Mouse (Mus musculus): ENCODE results near the gene Gm11032.
"Not testable (repeated sequence)": the region's sequence is repeated elsewhere in the genome, so short reads cannot be mapped to it uniquely, and the experiment has no call there.

Gm11032 gene

DNA sequence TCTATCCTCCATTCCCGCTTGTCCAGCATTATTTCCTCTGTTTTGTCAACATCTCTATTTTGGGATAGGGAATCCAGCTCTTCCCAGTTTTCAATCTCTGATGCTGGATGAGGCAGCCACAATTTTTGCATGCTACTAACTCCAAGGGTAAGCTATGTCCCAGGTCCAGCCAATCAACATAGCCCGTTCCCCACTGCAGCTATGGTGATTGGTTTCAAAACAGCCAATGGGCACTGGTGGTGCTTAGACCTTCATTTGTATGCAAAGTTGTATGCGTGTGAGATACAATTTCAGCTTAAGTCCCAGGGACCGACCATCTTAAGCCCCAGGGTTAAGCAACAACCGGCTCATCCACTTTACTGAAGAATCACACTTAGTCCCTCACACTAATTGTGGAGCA, 3.1 kb downstream of the Gm11032 start:
- peak; percentile 86 for DNase-seq (ENCODE audit: low read depth, low spot score)

DNA sequence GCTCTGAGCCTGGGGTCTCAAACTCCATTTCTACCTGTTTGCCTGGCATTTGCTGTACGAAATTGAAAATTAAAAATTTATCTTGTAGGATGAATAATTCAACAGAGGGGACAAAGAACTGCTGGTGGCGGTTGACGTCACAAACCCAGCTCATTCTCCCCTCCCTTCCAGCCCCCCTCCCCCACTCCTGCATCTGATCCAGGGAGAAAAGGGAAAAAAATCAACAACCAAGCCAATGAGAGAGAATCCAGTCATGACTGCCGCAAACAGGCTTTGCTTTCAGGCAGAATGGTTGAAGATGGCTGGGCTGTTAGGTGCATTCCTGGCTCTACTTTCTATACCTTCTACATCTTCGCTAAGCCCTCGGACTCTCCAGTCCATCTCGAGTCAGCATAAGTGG, 6.1 kb downstream of the Gm11032 start:
- DNase-seq (ENCODE audit: low read depth, low spot score): no peak

DNA sequence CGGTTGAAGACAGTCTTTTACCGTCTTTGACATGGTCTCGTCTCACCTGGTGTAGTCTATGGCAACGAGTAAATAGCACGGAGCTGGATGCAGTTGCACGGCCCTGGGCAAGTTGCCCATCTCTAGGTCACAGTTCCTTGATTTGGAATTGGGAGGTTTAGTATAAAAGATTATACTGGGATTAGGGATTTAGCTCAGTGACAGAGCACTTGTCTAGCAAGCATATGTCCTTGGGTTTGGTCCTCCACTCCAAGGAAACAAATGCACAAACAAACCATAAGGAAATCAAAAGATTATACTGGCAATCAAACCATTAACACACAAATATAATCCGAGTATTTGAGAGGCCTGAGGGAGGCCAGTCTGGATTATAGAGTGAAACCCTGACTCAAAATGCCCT, 7.8 kb downstream of the Gm11032 start:
- no peak for DNase-seq (ENCODE audit: low read depth, low spot score)

DNA sequence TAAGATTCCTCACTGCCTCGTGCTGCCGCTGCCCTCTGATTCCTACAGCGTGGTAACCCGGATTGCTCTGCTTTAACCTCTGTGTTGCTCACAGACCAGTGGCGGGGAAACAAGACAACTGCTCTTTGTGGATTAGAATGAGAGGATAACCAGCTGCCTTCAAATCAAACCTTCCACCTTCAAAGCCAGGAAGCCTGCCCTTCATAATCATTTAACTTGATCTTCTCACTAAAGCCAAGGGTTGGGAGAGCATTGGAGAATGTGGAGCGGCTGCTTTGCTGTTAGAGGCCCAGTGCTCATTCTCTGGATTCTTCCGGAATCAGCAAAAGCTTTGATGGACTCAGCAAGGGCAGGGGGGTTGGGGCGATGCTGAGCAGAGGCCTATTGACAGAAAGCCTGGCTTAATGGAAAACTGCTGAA, 10.0 kb downstream of the Gm11032 start:
- DNase-seq (ENCODE audit: low read depth, low spot score): peak; percentile 33

DNA sequence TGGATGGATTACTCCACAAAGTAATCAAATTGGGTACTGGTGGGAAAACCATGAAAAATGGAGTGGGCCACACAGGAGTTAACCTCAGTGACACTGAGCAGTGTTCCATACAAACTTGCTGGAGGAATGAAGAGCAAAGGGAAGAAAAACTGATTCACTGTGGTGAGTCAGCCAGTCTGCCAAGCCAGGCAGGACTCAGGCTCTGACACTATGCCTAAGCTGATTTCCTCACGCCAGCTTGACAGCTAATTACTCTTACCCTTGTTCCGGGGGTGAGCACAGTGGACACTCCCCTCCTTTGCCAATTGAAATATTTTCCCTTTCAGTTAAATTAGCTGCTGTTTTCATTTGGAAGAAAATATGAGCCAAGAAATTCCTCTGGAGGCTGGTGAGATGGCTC, 13.6 kb downstream of the Gm11032 start:
- no peak for DNase-seq (ENCODE audit: low read depth, low spot score)

DNA sequence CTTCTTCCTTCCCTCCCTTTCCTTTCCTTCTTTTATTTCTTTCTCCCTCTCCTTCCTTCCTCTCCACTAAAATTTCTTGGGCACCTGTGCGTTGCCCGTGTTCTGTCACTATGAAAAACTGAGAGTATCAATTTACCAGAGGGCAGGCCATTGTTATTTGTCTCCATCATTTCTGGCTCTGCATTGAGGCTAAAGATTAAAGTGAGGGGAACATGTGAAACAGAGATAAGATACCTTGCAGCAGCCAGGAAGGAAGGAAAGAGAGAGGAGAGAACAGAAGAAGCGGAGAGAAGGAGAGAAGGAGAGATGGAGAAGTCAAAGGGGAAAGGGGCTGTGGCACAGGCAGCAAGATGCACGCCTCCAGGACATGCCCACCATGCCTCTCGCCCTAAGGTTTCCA, 14.5 kb downstream of the Gm11032 start:
- no peak for DNase-seq (ENCODE audit: low read depth, low spot score)

DNA sequence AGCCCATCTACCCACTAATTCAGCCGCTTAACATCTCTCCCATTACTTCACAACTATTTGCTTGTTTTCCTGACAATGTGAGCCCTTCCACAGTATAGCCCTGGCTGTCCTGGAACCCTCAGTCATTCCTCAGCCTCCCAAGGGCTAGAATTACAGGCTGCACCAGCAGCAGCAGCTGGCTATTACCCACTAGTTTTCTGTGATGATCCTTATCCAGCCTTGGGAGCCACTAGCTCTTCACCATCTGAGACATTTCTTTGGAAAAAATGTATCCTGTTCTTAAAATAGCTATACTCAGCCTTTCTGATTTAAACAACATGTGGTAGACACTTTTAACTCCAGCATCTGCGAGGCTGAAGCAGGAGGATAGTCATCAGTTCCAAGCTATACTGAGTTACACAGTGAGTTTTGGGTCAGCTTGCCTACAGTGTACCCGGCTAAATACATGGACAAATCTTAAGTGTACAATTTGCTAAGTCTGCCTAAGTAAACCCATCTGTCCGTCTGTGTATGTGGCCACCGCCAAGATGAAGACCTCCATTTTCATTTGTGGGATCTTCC, 17.0 kb downstream of the Gm11032 start:
- DNase-seq (ENCODE audit: low read depth, low spot score): no peak

DNA sequence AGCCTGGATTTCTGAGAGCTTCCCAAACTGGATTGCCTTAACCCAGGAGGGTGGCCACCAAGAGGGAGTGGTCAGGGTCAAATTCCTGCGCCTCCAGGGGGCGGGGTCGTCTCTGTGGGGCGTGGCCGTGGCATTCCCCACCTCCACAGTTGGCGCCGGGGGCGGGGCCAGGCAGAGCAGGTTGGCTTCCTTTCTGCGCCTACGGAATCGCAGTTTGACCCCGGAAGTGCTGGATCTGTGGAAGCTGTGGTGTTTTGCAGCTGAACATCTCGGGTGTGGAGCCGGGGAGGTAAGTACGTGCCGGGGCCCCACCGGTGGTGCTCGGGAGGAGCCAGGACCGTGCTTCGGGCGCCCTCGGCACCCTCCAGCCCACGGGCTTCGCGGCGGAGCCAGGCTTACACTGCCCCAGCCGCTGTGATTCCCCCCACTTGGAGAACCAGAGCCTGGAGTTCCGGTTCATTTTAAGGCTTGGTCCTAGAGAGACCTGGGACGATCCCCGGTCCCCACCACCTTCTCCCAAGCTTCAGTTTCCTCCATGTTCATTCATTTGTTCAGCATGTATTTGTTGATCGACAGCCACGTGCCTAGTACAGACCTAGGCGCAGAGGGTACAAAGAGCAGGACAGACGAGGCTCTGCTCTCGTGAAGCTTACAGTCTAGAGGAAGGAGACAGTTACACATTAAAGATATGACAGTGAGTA, 17.8 kb downstream of the Gm11032 start, which contains the start of gene Ascc2:
Gene Ascc2, plus strand, starts transcription at position 214 of the 701 bp plus-strand sequence.
- peak; percentile 96 for DNase-seq (ENCODE audit: low read depth, low spot score)

DNA sequence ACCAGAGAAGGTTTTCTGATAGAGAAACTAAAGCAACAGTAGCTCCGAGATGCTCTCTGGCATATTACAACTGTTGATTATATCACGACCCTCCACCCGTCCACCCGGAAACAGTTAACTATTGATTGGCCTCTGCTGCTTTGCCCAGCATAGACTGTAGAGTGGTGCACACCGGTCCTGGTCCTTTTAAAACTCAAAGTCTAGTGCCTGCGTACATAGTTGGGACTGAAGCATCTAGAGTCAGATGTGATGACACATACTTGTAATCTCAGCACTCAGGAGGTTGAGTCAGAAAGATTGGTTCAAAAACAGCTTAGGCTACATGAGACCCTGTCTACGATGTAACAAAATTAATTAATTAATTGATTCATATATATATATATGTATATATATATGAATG, 18.4 kb downstream of the Gm11032 start:
- DNase-seq (ENCODE audit: low read depth, low spot score): no peak

DNA sequence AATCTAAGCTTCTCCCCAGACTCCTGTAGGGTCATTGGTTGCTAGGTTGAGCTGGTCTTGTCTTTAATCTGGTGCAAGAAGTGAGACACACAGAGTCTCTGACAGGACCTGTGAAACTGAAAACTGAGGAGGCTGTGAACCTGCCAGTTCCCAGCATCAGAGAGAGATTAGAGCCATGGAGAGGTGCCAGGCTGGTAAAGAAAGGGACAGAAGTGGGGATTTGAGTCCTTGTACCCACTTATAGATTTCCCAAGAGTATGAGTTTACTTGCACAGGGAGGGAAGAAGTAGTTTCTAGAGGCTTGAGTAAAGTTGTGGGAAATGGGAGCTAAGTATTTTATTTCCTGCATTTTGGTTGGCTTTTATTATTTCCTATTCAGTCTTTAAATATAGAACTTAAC, 21.3 kb downstream of the Gm11032 start:
- DNase-seq (ENCODE audit: low read depth, low spot score): no peak

DNA sequence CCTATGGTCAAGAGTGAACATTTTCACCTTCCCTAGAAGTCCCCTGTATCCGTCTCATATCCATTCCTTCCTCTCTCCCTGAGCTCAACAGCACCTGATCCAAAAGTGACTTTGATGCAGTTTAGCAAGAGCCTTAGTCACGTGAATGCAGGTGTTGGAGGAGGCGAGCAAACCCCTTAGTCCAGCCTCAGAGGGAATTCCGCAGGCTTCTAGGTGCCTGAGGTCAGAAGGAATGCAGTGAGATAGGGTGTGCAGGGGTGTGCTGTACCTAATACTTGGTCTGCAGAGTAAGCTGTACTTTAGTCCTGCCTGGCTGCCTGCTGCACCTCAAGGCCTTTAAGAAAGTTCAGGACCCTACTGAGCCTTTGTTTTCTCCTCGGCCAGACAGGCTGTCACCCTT, 23.9 kb downstream of the Gm11032 start:
- peak; percentile 76 for DNase-seq (ENCODE audit: low read depth, low spot score)

DNA sequence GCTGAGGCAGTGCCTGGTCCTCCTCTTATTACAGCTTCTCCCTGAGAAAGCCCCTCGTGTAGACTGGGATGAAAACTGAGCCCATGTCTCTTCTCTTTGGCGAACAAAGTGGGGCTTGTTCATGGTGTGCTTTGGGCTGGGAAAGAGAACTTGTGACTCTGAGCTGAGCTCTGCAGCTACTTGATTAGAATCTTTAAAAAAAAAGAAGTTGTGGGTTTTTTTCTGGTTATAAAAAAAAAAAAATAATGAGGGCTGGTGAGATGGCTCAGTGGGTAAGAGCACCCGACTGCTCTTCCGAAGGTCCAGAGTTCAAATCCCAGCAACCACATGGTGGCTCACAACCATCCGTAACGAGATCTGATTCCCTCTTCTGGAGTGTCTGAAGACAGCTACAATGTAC, 25.3 kb downstream of the Gm11032 start:
- not testable (repeated sequence) for DNase-seq (ENCODE audit: low read depth, low spot score)

DNA sequence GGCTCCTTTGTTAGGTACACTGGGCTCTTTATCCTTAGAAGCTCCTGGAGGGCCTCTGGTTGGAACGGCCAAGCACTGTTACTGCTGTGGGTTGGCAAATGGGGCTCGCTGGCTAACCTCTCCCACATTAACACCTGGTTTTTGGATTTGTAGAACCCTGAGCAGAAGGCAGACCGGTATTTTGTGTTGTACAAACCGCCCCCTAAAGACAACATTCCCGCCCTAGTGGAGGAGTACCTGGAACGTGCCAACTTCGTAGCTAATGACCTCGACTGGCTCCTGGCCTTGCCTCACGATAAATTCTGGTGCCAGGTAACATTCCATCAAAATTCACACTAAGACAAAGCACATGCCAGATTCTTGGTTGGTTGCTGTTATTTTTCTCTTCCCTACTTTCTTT, 26.5 kb downstream of the Gm11032 start:
- no peak for DNase-seq (ENCODE audit: low read depth, low spot score)

DNA sequence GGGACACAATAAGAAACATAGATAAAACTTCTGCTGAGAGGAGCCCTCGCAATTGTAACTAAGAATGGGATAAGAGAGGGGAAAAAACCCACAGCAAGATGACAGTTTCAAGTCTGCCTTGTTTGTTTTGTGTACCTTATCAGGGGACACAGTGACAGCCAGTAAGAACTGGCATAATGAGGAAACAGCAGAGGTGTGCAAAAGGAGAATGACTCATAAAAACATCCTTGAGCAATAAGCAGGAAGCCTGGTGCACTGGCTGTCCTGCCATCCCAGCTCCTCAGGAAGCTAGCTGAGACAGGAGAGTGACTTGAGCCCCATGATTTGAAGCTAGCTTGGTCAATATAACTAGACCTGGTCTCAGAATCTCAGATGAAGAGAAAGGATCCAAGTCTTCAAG, 40.0 kb downstream of the Gm11032 start:
- DNase-seq (ENCODE audit: low read depth, low spot score): no peak

DNA sequence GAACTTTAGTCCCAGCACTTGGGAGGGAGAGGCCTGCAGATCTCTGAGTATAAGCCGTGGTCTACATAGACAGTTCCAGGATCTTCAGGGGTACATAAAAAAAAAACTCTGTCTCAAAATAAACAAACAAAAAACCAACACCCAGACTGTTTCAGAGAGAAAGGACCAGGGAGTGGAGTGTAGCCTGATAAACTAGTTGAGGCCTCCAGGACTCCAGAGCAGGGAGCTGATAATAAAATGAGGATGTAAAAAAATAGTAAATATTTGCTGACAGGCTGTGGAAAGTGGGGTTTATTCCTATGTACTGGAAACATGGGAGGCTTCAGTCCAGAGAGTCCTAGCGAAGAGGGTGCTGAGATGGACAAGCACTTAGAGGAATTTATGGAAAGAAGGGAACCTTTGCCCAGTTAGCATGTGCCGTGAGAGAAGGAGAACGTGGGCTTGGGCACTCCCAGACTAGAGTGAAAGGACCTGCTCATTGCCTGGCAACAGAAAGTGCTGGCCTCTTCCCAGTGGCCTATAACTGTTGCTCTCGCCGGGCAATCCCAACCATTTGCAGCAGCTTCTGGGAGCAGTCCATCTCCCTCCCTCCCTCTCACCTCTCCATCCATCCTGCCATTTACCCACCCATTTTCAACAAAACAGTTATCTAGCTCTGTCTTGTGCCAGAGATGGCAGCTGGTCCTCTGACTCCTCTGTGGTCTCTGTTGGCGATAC, 40.6 kb downstream of the Gm11032 start:
- no peak for DNase-seq (ENCODE audit: low read depth, low spot score)

DNA sequence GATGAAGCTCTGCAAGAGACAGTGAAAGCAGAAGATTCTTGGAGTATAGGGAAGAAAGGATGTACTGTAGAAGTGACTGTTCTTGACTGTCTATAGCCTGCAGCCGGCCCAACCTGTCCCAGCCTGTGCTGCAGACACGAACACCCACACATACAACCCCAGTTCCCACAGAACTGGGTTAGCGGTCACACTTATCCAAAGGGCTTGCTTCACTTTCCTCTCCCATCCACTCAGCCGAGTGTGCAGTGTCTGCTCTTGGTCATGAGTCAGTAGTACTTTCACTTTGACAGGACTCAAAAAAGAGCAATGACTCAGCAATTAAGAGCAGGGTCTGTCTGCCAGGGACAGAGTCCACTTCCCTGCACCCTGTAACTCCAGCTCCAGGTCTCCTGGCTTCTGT, 41.5 kb downstream of the Gm11032 start:
- peak; percentile 29 for DNase-seq (ENCODE audit: low read depth, low spot score)

DNA sequence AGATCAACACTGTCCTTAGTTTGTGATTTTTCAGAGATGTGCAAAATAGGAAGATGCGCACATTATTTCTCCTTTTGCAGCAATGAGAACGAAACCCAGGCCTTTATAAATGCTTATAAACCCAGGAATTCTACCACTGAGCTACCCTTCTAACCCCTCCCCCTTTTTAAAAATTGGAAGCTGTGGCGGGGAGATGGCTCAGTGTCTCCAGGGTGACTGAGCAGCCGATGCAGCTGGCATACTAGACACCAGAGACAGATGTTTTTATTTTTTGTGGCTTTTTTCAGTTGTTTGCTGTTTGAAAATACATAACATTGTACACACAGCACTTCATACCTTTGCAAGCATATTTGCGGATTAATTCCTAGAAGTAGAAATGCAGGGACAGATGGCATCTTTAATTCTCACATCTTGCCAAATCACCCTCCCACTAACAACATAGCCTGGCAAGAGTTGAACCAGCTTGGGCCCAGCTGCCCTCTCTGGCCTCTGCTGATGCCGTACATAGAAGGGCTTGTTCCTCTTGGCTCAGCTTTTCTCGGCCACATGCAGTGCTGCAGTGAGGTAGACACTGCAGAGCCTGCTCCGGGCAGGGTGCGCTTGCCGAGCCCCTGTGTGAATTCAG, 42.1 kb downstream of the Gm11032 start:
- DNase-seq (ENCODE audit: low read depth, low spot score): no peak

DNA sequence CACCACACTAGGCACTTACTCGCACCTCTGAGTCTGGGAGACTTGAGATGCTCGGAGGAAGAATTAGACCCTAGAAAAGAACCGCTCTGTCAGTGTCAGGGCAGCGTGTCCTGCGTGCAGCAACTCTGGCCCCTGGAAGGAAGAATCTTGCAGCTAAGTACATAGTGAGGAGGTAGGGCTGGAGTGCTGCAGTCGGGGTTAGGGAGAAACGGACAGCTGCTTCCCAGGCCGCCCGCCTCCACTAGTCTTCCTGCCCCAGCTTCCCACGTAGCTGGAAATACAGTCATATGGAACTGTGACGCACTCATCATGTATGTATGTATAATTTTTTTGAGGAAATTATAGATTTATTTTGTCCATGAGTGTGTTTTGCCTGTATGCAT, 42.6 kb downstream of the Gm11032 start:
- peak; percentile 38 for DNase-seq (ENCODE audit: low read depth, low spot score)
